Mouse (Mus musculus) ES-E14 (cell line): Measurements from ENCODE around the gene Pkhd1.

Source experiments
- CHD2 ChIP-seq: IDR thresholded peaks from 2 replicates; pipeline ENCODE4 v1.6.1; 2014; ENCODE audit warnings: mild to moderate bottlenecking, low read depth, low read length, inconsistent platforms
- HCFC1 ChIP-seq: IDR thresholded peaks from 2 replicates; pipeline ENCODE4 v1.6.1; 2012; ENCODE audit warnings: low read length, inconsistent platforms, borderline replicate concordance; ENCODE audit not compliant: insufficient read depth
- MAFK ChIP-seq: IDR thresholded peaks from 2 replicates; pipeline ENCODE4 v1.6.1; 2014; ENCODE audit warnings: mild to moderate bottlenecking, low read depth, low read length, inconsistent platforms; ENCODE audit not compliant: insufficient read depth
- ZC3H11A ChIP-seq: IDR thresholded peaks from 2 replicates; pipeline ENCODE4 v1.6.1; 2012; ENCODE audit warnings: low read depth, mild to moderate bottlenecking, inconsistent platforms, low read length, borderline replicate concordance
- ZNF384 ChIP-seq: IDR thresholded peaks from 2 replicates; pipeline ENCODE4 v1.6.1; 2012; ENCODE audit warnings: low read depth, low read length, inconsistent platforms

- no peak for TF ChIP-seq MAFK
- no peak for TF ChIP-seq HCFC1
- no peak for TF ChIP-seq ZC3H11A
- TF ChIP-seq CHD2: no peak
- TF ChIP-seq ZNF384: no peak
Measured at GRCm38 (mm10) chr1:20190444-20190843, 427.4 kb downstream of the Pkhd1 start.
